Mouse (Mus musculus): ENCODE measurements at regions not wholly inside any gene's neighbourhood (a gene's known extent, or its start where the extent isn't known, plus 50 kb on each side); places are given as distances from the start of the nearest gene placed in this dataset.

DNA sequence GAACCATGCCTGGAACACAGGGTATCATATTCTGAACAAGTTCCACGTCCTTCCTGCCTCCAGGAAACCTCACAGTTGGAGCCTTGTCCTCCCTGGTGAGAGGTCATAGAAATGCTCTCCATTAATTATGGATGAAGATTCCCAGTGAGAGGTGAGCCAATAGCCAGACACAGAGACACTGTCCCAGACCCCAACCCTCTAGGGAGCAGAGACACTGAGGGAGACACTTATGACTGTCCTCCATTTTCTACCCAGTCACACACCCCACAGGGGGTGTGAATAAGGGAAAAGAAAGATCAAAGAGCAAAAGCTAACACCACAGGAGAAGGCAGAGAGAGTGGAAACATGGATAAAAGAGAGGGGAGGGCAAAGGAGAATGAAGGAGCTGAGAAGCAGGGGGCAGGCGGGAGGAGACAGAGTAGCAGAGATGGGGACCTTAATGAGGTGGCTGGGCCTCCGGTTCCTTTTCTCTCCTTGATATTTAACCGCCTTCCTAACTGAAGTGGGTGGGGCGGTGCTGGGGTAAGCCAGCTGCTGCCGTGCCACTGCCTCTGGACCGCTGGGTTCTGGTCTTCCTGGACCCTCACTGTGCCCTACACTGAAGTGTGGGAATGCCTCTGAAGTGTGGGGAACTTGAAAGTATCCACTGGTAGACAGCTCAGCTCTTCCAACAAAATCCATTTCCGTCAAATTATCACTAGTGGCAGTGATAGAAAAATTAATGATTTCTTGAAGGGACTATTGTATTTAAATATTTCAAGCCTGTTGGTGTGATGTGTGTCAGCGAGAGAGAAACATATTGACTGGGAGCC lies 342.6 kb upstream of the Noct start:
- in situ Hi-C loops (cut with MboI; ENCODE audit: low pct_unique_long_range_greater_than_20kb in 1 of 2, low sequenced_read_pairs in 2 of 2, unreplicated experiment in 1 of 2) = no loop called here

DNA sequence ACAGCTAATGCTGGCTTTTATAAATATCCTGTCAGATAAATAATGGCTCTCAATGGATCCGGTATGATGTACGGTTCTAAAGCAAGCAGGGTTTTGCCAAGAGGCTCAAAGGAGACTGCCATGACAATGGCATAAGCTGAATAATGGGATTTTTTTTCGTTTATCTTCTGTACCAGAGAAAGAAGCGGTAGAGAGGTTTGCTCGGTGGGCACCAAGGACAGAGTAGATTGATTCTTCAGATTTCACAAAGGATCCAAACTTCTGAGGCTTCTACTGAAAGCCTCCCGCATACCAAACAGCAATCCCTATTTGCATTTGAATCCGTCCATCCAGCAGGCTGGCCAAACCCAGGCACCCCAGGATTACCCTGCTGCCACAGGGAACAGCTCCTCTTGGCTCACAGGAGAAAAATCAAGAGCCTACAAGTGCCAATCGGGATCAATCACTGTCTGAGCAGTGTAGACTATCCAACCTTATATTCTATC lies 342.0 kb upstream of the Noct start:
- in situ Hi-C loops (cut with MboI; ENCODE audit: low pct_unique_long_range_greater_than_20kb in 1 of 2, low sequenced_read_pairs in 2 of 2, unreplicated experiment in 1 of 2) = no loop called here

DNA sequence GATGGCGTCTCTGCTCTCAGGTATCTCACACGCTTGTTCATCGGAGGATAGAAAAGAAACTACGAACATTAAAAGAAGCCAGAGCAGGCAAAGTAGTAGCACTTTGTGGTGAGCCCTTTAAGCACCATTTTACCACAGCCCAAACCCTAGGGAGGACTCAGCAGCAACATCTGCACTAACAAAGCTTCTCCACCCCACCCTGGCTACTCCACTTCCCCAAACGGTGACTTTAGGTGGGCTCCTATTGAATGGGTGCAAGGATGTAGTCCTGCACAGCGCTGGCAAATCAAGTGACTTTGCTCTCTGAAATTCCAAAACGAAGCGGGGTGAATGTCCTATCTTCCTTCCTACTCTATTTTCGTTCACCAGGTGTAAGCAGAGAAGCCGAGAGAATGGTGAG lies 337.9 kb upstream of the Noct start:
- in situ Hi-C loops (cut with MboI; ENCODE audit: low pct_unique_long_range_greater_than_20kb in 1 of 2, low sequenced_read_pairs in 2 of 2, unreplicated experiment in 1 of 2) = no loop called here

- in situ Hi-C loops (cut with MboI; ENCODE audit: low pct_unique_long_range_greater_than_20kb in 1 of 2, low sequenced_read_pairs in 2 of 2, unreplicated experiment in 1 of 2) = no loop called here
These were observed 337.2 kb upstream of the Noct start for GRCm38 (mm10) chr3:50887002-50887401.

GRCm38 (mm10) chr3:50888571-50889210 lies 335.6 kb upstream of the Noct start:
- in situ Hi-C loops (cut with MboI; ENCODE audit: low pct_unique_long_range_greater_than_20kb in 1 of 2, low sequenced_read_pairs in 2 of 2, unreplicated experiment in 1 of 2) = no loop called here

- in situ Hi-C loops (cut with MboI; ENCODE audit: low pct_unique_long_range_greater_than_20kb in 1 of 2, low sequenced_read_pairs in 2 of 2, unreplicated experiment in 1 of 2) = no loop called here
These were observed 333.7 kb upstream of the Noct start for GRCm38 (mm10) chr3:50890537-50890936.

DNA sequence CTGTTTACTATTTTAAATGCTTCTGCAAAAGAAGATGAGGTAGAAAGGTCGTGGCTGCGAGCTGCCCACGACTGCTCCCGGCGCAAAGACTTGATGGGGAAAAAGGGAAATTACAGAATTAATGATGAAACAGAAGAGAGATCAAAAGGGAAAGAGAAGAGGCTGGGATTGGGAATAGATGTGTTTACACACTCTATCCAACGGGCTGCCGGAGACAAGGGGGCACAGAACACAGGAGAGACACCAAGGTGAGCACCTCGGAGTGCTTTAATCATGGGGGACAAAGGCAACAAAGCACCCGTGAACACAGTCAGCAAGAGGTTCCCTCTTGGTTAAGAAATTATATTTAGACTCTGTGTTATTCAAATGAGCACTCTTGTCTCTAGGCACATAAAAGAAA lies 326.1 kb upstream of the Noct start:
- in situ Hi-C loops (cut with MboI; ENCODE audit: low pct_unique_long_range_greater_than_20kb in 1 of 2, low sequenced_read_pairs in 2 of 2, unreplicated experiment in 1 of 2) = no loop called here

- in situ Hi-C loops (cut with MboI; ENCODE audit: low pct_unique_long_range_greater_than_20kb in 1 of 2, low sequenced_read_pairs in 2 of 2, unreplicated experiment in 1 of 2) = loop anchor here (10.0 kb wide), 1 partner anchor 595 kb away; no protein-coding TSS in a partner anchor
These were observed 324.4 kb upstream of the Noct start for GRCm38 (mm10) chr3:50899830-50900350.

- in situ Hi-C loops (cut with MboI; ENCODE audit: low pct_unique_long_range_greater_than_20kb in 1 of 2, low sequenced_read_pairs in 2 of 2, unreplicated experiment in 1 of 2) = loop anchor here (10.0 kb wide), 1 partner anchor 596 kb away; no protein-coding TSS in a partner anchor
These were observed 323.7 kb upstream of the Noct start for GRCm38 (mm10) chr3:50900566-50900965.

DNA sequence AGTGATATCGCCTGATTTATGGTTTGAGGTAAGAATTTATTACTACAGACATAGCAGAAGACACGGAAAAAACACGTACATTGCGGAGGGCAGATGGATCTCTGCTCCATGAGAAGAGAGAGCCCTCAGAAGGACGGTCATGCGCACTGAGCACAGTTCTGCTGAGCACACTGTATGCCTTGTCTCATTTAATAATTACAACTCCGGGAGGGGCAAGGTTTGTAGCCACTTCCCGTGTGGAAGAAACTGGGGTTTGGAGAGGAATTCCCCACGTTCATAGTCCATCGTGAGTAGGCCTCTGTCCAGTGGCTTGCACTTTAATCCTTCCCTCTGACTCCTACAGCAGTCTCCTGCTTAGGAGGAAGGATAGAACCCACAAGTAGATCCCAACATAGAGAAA lies 322.9 kb upstream of the Noct start:
- in situ Hi-C loops (cut with MboI; ENCODE audit: low pct_unique_long_range_greater_than_20kb in 1 of 2, low sequenced_read_pairs in 2 of 2, unreplicated experiment in 1 of 2) = loop anchor here (10.0 kb wide), 1 partner anchor 597 kb away; no protein-coding TSS in a partner anchor

GRCm38 (mm10) chr3:50902933-50903332 lies 321.3 kb upstream of the Noct start:
- in situ Hi-C loops (cut with MboI; ENCODE audit: low pct_unique_long_range_greater_than_20kb in 1 of 2, low sequenced_read_pairs in 2 of 2, unreplicated experiment in 1 of 2) = loop anchor here (10.0 kb wide), 1 partner anchor 598 kb away; no protein-coding TSS in a partner anchor

GRCm38 (mm10) chr3:50904716-50905116 lies 319.5 kb upstream of the Noct start:
- in situ Hi-C loops (cut with MboI; ENCODE audit: low pct_unique_long_range_greater_than_20kb in 1 of 2, low sequenced_read_pairs in 2 of 2, unreplicated experiment in 1 of 2) = loop anchor here (10.0 kb wide), 1 partner anchor 600 kb away; no protein-coding TSS in a partner anchor

DNA sequence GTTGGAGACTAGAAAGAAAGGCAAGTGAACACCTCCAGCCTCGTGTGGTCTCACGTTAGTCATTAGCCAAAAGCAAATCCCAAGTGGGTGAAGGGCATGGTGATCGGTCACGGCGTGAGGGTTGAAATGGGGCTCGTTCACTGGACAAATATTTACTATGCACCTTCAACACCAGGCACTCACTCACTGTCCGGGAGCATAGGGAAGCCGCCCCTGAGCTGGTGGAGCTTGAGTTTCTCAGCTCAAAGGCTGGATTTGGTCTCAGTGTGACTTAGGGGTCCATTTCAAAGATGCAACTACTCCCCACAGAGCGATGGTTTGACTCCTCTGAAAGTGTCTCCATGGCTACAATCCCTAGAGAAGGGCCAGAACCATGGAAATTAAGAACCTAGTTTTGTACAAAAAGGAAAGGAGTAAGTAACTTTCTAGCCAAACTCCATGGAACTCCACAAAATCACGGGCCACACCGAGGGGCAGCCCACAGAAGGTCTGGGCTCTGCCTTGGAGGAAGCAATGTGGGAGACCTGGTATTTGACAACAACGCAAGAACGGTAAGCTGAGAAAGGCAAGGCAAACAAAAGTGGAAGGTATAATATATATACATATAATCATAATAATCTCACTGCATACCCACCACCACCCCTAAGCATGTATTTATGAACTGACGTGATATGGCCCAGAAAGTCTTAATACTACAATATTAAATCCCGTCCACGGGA lies 318.8 kb upstream of the Noct start:
- in situ Hi-C loops (cut with MboI; ENCODE audit: low pct_unique_long_range_greater_than_20kb in 1 of 2, low sequenced_read_pairs in 2 of 2, unreplicated experiment in 1 of 2) = loop anchor here (10.0 kb wide), 1 partner anchor 601 kb away; no protein-coding TSS in a partner anchor

GRCm38 (mm10) chr3:50905993-50906831 lies 318.0 kb upstream of the Noct start:
- in situ Hi-C loops (cut with MboI; ENCODE audit: low pct_unique_long_range_greater_than_20kb in 1 of 2, low sequenced_read_pairs in 2 of 2, unreplicated experiment in 1 of 2) = loop anchor here (10.0 kb wide), 1 partner anchor 601 kb away; no protein-coding TSS in a partner anchor

DNA sequence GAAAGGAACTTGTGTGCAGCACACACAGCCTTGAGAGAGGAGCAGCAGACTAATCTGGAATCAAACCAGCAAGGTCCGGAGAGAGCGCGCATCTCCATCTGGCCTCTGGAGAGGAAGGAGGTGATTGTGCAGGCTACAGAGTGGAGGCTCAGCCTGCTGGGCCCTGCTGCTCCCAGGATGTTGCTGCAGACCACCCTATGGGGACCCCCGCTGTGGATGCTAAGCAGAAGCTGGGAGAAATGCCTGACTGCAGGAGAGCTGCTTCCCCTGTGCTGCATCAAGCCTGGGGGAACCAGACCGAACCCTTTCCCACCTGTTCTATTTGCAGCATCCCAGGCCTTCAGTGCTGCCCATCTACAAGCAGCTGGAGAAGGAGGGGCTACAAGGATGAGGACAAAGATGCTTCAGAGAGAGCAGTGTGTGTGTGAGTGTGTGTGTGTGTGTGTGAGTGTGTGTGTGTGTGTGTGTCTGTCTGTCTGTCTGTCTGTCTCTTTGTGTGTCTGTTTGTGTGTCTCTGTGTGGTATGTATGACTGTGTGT lies 311.2 kb upstream of the Noct start:
- in situ Hi-C loops (cut with MboI; ENCODE audit: low pct_unique_long_range_greater_than_20kb in 1 of 2, low sequenced_read_pairs in 2 of 2, unreplicated experiment in 1 of 2) = loop anchor here in 1 of 2 experiments (10.0 kb wide), 1 partner anchor 262 kb away; no protein-coding TSS in a partner anchor

DNA sequence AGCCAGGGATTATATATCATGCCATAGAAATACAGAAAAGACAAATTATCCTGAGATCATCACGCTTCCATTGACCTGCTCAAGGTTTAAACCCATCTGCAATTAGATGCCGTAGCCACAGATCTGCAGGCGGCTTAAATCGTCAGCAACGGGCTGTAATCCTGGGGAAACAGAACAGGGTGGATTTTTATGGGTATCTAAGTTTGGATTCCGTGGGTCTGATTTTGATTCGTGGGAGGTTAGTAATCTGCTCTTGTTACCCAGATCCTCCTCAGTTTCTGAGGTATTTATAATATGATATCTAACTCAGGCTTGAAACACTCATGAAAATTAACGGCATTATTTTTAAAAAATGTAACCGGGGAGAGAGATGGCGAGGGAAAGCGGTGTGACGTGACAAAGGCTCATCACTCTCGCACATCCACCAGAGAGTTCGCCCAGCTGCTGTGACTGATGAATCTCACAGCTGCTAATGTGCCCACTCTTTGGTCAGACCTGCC lies 309.3 kb upstream of the Noct start:
- in situ Hi-C loops (cut with MboI; ENCODE audit: low pct_unique_long_range_greater_than_20kb in 1 of 2, low sequenced_read_pairs in 2 of 2, unreplicated experiment in 1 of 2) = loop anchor here in 1 of 2 experiments (10.0 kb wide), 1 partner anchor 260 kb away; no protein-coding TSS in a partner anchor

- in situ Hi-C loops (cut with MboI; ENCODE audit: low pct_unique_long_range_greater_than_20kb in 1 of 2, low sequenced_read_pairs in 2 of 2, unreplicated experiment in 1 of 2) = loop anchor here in 1 of 2 experiments (10.0 kb wide), 1 partner anchor 258 kb away; no protein-coding TSS in a partner anchor
These were observed 307.9 kb upstream of the Noct start for GRCm38 (mm10) chr3:50916305-50916854.

All from mouse embryonic stem cell (cell line).